Mouse (Mus musculus) liver, postnatal 0 days (tissue): ENCODE data around the gene Pdx1.

Source experiments
- CTCF ChIP-seq: sonication (generic); IDR thresholded peaks from 2 replicates; pipeline ENCODE4 v1.5.1; 2016; ENCODE audit warnings: antibody characterized with exemption, low read depth
- EP300 ChIP-seq: IDR thresholded peaks from 2 replicates; pipeline ENCODE4 v1.6.1; 2016; ENCODE audit warnings: antibody characterized with exemption, low read depth, mild to moderate bottlenecking

DNA sequence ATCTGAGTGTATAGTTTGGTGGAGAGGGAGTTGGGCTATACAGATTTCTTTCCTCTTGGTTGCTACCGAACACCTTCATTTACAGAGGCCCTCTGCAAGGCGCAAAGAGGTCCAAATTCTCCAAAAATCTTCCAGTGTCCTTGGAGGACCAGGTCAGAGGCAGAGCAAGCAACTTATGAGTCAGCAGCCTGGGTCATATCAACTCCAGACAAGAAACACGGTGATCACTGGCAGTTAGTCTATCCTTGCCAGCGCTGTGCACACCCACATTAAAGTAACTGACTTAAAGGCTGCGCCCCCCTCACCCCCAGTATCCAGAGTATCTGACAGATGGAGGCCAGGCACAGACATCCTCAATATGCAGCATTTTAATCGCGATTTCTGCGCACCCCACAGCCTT, 1.0 kb upstream of the Pdx1 start:
- TF ChIP-seq CTCF (no peak), EP300 (no peak)
